Mouse (Mus musculus): Measurements from ENCODE around the gene Olfr92.
A peak's percentile ranks its signal among the peaks of the same experiment; 100 is the strongest.

The Olfr92 gene

GRCm38 (mm10) chr17:37062101-37062641, 57.7 kb downstream of the Olfr92 start:
- peak; percentile 19 for DNase-seq (ENCODE audit: low spot score)

GRCm38 (mm10) chr17:37061435-37061834, 58.5 kb downstream of the Olfr92 start:
- no peak for DNase-seq (ENCODE audit: low spot score)
